Mouse (Mus musculus) frontal cortex, adult 2 months (tissue): ENCODE measurements at regions not wholly inside any gene's neighbourhood (a gene's known extent, or its start where the extent isn't known, plus 50 kb on each side); places are given as distances from the start of the nearest gene placed in this dataset.

Source experiments
- DNase-seq, 2 experiments: peaks; one replicate each; pipeline ENCODE4 v3.0.0; 2022; ENCODE audit warnings: low spot score in 1 of 2; ENCODE audit errors: extremely low spot score in 1 of 2

DNA sequence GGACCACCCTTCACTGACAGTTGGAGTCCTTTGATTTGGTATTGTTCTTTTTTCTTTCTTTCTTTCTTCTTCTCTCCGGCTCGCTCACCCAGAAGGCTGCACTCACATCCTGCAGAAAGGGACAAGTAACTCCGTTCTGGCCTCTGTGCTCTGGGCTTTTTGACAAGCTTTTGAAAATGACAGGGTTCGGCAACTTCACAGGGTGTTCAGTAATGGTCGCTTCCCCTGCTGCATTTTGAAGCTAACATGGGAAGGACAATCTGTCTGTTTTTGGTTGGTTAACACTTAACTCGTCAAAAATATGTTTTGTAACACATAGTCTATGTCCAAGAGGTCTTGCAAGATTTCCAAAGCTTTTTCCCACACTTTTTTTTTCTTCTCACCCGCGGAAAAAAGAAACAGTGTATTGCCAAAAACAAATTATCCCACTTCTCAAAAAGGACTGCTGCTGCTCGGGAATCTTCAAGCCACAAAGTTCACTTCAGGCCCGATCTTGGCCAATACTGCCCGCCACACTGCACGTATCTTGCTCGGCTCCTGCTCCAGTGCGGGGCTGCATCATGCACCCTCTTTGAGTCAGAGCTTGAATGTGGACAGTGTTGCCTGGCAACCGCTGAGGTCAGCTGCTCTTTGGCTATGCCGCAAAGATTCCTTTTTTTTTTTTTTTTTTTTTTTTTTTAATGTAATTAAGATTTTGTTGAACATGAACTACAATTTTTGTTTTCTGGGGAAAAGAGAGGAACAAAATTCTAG lies 209.4 kb upstream of the Inhba start:
- DNase-seq, result peak in 1 of 2 experiments; percentile 27

DNA sequence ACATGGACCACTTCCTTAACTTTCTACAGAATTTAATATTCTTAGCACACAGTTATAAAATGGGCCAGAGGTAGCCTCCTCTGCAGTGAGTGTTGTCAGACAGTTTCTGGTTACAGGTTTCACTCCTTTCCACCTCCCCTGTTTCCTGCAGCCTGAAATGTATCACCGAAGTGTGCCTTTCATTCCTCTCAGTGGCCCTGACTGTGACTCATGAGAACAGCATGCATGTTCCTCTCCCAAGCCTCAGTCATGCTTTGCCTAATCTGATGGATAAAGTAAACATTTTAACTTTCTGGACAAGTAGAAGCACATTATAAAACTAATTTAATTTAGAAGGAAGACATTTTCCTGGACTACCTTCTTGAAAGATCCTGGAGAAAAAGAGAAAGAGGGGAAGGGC lies 207.7 kb upstream of the Inhba start:
- DNase-seq, result no peak

DNA sequence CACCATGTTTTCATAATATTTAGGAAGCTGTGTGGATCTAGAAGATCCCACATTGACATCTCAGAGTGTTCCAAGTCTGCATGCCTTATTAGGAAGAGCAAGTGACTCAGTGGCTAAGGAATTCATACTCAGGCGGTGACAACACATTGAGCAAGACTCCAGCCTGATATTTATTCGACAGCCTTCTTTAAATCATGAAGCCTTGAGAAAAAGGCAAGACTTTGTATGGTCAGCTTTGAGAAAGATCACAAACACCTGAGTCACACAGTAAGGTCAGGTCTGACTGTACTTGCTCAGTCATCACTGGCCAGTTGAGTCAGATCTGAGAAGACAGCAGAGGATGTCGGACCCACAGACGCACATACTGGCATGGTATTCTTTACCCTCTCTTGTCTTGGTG lies 204.7 kb upstream of the Inhba start:
- no peak for DNase-seq

DNA sequence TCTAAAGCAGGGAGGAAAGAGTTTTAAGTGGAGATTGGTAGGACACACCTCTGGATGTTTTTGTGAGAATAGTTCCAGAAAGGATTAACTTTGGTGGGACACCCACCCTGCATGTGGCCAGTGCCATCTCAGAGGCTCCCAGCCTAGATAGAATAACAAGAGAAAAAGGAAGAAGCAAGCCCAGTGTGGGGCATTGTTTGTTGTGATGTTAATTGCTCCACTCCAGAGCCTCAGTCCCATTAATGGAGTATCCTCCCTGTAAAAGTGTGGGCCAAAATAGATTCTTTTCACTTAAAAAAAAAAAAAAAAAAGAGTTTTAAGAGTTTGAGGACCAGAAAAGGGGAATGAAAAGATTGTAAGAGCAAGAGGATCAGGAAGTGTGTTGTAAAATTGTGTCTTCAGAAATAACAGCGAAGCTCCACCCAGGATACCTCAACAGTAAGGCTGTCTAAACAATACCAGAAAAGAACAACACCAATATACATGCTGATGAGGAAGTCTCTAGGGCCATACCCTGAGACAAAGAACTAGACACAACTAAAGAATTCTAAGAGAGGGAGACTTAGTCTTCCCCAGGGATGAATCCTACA lies 189.3 kb upstream of the Inhba start:
- no peak for DNase-seq

DNA sequence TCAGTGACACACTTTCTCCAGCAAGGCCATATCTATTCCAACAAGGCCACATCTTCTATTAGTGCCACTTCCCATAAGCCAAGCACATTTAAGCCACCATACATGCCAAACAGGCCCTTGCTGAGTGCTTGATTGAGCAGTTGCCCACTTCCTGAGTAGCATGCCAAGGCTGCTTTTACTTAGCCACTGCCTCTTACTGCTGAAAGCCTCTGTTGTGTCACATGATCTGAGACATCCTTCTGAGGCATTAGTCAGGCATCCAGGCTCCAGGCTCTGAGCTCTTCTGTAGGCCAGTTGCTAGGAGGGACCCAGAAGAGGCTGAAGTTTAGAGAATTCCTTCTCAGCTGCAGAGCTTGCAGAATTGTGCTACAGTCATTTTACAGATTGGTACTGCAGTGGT lies 165.8 kb upstream of the Inhba start:
- no peak for DNase-seq

DNA sequence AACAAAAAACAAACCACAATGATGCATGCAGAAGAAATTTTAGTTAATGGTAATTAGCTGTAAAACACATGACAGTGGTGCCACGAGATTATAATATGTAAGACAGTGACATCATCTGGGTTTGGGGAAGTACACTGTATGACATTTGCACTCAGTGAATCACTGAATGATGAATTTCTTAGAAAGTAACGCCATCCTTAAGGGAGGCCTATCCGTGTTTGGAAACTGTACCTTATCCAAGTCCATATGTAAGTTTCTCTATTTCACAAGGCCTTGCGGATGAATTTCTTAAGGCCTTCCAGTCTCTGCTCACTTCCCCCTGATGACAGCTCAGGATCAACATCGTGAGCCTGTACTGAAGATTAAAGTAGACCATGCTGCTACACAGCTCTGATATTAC lies 163.6 kb upstream of the Inhba start:
- DNase-seq, result no peak

DNA sequence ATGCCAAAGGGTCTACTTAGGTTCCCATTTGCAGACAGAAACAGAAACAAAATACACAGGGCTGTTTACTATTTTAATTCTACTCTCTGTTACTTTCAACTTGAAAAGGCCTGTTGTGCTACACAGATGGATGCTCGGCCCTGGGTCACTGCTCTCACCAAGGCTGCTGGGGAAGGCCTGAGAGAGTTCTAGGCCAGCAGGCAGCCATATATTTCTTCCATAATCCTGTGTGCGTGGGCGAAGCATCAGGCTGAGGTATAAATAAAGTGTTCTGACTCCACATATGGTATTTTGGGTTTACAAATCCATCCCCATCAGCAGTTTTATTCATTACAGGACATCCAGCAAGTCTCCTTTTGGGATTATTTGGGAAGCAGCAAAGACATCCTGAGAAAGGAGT lies 162.5 kb upstream of the Inhba start:
- DNase-seq, result peak in 1 of 2 experiments; percentile 11

DNA sequence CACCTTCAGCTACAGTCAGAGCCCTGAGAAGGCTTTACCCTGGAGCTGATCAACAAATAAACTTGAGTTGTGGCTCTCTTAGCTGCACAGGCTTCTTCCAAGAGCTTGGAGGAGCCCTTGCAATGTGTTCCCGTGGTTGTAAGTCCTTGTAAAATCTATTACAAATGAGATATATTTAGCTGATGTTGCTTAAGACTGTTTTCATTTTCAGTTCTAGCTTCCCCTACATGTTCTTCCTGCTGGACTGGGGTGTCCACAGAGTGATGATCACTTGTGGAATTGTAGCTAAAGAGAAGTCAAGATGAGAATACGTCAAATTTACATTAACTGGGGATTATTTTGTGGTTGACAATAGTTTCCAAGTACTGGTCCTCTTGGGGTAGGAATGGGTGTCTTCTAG lies 161.3 kb upstream of the Inhba start:
- no peak for DNase-seq

DNA sequence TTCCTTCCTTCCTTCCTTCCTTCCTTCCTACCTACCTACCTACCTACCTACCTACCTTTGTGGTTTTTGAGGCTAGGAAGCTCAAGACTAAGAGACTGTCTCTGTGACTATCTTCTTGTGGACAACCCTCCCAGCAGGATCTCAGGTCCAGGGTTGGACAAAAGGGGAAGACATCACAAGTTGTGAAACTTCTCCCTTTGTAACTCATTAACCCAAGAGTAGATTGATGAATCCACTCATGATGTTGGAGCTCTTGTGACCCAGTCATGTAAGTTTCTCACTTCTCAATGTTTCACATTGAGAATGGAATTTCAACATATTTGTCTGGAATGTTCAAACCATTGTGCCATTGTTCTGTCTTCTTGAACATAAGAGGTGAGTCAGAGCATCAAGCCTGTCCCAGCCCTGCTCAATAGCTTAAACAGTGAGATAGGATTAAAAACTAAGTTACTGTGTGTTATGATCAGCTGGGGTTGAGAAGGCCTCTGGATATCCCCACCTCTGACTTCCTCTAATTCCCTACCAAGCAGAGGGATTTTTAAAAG lies 158.6 kb upstream of the Inhba start:
- no peak for DNase-seq

DNA sequence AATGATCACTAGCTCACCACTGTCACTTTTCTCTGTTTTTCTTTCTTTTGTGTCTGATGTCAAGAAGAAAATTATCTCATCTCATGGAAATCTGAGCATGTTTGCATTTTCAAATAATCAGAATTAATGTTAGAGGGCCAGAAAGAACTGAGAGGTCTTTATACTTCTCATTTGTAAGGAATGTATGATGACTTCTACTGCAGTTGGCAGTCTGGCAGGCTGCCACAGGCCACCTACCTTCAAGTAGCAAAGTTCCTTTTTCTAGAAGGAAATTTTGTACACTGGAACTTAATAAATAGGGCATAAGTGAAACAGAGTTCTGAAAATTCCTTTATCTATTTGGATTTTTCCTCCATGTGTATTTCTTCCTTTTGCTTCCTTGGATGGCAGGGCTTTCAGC lies 148.7 kb upstream of the Inhba start:
- no peak for DNase-seq

DNA sequence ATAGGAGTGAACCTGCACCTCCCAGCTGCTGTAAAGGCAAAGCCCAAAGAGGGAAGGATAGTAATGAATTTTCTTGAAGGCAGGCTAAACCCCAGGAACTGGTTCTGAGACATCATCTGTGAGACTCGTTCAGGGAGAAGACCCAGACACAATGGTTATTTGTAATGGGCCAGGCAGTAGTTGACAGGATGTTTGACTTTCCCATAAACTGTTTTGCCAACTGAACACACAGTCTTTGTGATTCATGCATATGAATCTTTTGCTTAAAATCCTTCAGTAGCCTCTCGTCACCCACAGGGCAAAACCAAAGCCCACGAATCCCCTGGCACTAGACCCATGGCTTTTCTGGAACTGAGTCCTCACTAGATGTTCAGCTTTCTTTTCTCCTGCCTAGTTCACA lies 148.3 kb upstream of the Inhba start:
- DNase-seq, result no peak

DNA sequence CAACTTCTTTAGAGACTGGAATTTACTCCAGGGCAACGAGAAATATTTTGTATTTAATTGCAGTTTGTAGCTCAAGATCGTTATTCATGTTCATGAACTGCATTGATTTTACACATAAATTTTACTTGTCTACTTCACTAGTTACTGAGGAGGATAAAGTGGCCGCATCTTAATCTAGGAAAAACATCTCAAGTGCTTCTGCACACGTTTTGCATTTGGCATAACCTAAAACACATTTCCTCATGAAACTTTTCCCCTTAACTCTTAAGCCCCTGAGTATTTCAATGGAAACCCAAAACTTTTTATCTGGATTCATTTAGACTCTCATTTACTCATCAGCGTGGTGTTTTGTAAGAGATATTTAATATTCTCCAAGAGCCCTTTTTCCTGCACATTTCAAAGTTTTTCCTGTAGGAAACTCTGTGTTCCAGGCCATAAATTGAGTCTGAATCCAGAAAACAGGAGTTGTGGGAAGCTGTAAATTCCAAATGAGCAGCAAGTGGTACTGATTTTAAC lies 144.5 kb upstream of the Inhba start:
- DNase-seq, result no peak

DNA sequence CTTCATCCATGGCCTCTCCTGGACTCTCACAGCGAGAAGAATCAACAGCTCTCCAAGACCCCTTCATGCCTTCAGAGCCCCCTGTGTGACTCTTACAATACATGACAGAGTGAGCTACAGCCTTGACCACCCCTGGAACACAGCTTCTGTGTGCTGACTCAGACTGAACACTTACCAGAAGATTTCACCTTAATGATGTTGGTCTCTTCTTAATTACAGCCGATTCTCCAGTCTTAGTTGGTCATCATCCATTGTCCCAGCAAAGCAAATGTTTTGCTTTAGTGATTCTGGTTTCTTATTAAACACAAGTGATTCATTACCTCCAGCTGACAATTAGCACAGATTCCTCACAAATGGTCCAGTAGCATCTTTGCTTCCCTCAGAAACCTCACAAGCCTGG lies 134.0 kb upstream of the Inhba start:
- DNase-seq, result no peak

DNA sequence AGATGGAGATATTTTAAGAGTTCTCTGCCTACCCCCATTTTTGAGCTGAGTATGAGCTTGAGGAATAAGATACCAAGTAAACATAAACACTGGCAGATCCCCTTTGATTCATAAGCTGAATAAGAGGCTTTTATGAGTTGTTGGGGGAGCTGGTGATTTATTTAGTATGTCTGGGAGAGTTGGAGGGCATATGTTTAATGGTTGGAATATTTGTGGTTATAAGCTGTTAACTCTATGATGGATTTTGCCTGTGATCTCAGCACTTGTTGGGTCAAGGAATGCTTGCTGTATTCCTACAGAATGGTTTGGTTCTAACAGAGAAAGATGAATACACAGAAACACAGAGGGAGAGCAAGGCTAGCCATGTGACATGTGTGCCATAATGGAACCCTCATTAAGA lies 132.1 kb upstream of the Inhba start:
- DNase-seq, result no peak

DNA sequence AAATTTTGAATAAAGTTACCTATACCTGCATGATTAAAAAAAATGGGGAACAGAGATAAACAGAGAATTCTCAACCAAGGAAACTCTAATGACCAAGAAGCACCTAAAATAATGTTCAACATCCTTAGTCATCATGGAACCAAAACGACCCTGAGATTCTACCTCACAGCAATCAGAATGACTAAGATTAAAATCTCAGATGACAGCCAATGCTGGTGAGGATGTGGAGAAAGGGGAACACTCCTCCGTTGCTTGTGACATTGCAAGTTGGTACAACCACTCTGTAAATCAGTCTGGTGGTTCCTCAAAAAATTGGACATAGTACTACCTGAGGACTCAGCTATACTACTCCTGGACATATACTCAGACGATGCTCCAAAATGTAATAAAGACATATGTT lies 120.9 kb upstream of the Inhba start:
- DNase-seq, result no peak

DNA sequence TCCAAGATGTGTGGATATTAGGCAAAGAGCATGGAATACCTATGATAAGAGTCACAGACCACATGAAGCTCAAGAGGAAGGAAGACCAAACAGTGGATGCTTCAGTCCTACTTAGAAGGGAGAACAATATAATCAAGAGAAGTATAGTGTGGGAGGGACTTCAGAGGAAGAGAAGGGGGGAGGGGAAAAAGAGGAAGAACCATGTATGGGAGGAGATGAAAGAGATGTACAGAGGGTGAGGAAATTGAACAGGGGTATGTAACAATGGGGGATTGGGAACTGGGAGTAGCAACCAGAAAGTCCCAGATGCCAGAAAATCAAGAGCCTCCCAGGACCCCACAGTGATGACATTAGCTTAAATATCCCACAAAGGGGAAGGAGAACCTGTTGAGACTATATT lies 120.2 kb upstream of the Inhba start:
- DNase-seq, result no peak

DNA sequence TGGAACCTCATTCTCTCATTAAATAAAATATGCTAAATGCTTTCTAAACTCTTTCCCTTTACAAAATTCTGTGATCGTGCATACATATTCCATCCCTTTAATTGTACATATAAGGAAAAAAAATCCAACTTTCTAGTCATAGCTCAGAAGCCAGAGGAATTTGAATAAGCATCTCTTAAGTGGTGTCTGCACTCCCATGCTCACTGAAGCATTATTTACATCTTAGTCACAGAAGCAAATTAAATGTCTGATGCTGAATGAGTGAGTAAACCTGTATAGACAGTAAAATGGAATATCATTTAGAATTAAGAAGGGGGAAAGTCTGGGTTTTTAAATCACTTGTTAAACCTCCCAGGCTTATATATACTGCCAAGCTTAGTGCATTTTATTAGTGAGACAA lies 113.5 kb upstream of the Inhba start:
- DNase-seq, result no peak

DNA sequence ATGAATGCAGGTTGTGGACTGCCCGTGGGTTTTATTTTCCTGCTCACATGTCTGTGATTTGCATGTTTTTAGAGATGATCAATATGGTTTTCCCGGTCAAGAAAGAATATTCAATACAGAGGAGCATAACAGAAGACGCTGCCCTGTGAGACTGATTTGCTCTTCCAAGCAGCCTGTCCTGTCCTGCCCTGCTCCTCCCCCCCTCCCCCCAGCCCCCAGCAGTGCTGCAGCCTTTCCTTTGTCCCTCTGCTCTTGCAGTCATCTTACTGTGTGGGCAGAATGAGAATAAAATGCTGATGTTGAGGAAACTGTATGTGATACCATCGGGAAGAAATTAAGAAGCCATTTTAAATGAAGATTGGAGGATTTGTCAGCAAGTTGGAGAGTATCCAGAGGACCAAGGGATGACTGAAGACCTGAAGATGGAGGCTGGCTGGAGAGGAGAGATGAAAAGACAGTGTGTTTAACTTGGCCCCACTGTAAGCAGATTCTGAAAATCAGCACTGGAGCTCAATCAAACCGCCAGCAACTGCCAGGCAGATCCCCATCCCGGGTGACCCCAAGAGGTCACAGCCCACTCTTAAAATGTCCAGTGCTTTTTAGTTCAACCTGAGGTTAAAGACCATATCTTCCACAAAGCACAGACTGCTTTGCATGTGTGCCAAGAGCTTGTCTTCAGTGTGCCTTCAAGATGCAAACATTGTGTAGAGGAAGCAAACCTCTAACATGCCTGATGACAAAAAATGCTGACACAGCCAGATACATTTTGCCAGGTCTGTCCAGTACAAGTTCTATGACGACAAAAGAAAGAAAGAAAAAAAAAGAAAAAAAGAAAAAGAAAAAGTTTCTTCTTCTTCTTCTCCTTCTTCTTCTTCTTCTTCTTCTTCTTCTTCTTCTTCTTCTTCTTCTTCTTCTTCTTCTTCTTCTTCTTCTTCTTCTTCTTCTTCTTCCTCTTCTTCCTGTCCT lies 109.7 kb upstream of the Inhba start:
- no peak for DNase-seq

DNA sequence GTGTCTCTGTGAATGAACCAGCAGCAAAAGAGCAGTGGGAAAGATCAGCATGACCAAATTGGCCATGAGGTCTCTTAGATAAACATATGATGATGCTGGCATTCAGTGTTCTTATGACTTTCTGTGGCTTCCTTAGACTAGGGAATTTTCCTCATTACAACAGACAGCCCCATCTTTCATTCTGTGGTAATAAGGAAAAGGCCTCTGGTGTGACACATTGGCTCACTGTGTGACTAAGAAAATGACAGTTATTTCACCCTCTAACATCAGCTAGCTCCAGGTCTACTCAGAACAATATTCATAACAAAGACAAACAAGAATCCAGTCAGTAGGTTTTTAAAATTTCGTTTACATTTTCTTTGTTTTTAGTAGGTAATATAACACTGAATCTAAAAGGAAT lies 103.8 kb upstream of the Inhba start:
- DNase-seq, result no peak

DNA sequence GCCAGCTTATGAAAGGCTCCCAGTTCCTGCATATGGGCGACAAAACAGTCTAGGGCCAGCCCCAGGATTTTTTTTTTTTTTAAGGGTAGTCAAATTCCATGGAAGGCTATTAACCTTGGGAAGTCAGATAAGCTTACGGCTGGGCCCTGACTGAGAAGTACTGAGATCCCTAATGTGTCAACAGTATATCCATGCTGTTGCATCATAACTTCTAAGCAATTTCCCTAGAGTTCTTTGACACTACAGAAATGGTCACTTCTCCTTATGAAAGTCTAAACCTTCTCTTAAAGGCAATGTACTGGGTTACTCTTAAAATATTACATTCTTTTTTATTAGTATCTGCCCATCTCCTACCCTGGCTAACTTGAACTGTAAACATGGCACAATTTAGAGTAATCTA lies 101.1 kb upstream of the Inhba start:
- DNase-seq, result no peak

DNA sequence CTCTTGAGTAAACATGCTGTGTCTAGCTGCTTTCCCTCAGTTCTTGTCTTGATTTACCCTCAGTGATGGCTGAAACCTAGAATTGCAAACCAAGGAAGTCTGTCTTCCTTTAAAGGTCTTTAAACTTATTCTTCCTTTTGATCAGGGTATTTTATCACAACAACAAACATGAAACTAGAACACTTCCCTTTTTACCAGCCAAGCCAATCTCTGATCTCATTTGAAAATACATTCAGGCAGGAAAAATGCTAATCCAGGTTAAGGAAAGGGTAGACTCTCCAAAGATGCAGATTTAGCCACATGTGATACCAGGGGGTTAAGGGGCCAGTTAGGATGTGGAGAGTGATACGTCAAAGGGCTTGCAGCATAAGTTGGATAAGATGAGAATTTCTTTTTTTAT lies 100.4 kb upstream of the Inhba start:
- DNase-seq, result no peak
